Mouse (Mus musculus): ENCODE measurements around the gene Gtf3c5.

DNA sequence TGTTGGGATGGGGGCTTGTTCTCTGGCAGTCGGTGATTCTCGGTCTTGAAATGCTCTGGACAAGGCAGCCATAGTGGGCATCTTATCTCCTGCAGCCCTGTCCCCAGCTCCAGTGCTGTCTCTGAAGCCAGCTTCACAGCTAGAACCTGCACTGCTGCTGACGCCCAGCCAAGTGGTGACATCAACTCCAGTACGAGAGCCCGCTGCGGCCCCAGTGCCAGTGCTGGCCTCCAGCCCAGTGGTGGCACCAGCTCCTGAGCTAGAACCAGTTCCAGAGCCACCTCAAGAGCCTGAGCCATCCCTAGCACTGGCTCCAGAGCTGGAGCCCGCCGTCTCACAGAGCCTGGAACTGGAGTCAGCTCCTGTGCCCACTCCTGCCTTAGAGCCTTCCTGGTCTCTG, 39.7 kb downstream of the Gtf3c5 start:
- TF ChIP-seq POLR2A (IDR thresholded peaks at IDR 0.05; ENCODE audit: insufficient read depth, low read depth, low read length): no peak
- no peak for TF ChIP-seq CTCF (IDR thresholded peaks at IDR 0.05; ENCODE audit: insufficient read depth, low read depth, low read length)
